Mouse (Mus musculus) embryonic fibroblast, embryonic 13.5 days (primary cell): ENCODE results near the gene Ppp2r5e.

Source experiments
- CTCF ChIP-seq: IDR thresholded peaks from 2 replicates; pipeline ENCODE4 v1.5.1; 2011; ENCODE audit warnings: mild to moderate bottlenecking, control low read depth, low read length, moderate library complexity, borderline replicate concordance; ENCODE audit not compliant: insufficient read depth
- POLR2A ChIP-seq: IDR thresholded peaks from 2 replicates; pipeline ENCODE4 v1.6.1; 2011; ENCODE audit warnings: low read depth, mild to moderate bottlenecking, control low read depth, low read length, moderate library complexity

GRCm38 (mm10) chr12:75593817-75594216 lies 2.2 kb downstream of the Ppp2r5e start:
- TF ChIP-seq POLR2A, result no peak
- no peak for TF ChIP-seq CTCF
